Mouse (Mus musculus) embryonic facial prominence, embryonic 10.5 days (tissue): Measurements from ENCODE around the gene Gm14124. TPM values are rescaled to one million over a fixed set of nuclear protein-coding genes. Genes with fewer than 3 reads are reported as not detected.
"Not testable (repeated sequence)": the region's sequence is repeated elsewhere in the genome, so short reads cannot be mapped to it uniquely, and the experiment has no call there.

Source experiments
- DNase-seq: peaks from one replicate; pipeline ENCODE4 v3.0.0-alpha.2; 2017; ENCODE audit warnings: low spot score
- H3K27ac ChIP-seq: fragments of 300-500 bp; sonication (generic); replicated peaks from 2 replicates; pipeline ENCODE4 v1.5.1; 2016; ENCODE audit warnings: mild to moderate bottlenecking
- H3K27me3 ChIP-seq: fragments of 300-500 bp; sonication (generic); replicated peaks from 2 replicates; pipeline ENCODE4 v1.6.1; 2016; ENCODE audit warnings: low read depth, mild to moderate bottlenecking; ENCODE audit not compliant: poor library complexity, severe bottlenecking
- H3K36me3 ChIP-seq: fragments of 300-500 bp; sonication (generic); replicated peaks from 2 replicates; pipeline ENCODE4 v1.6.1; 2016; ENCODE audit warnings: mild to moderate bottlenecking, moderate library complexity
- H3K4me1 ChIP-seq: fragments of 300-500 bp; sonication (generic); 2 replicates; pipeline ENCODE4 v1.6.1; 2016
- H3K4me3 ChIP-seq: fragments of 300-500 bp; sonication (generic); 2 replicates; pipeline ENCODE4 v1.5.1; 2016; ENCODE audit warnings: mild to moderate bottlenecking, moderate library complexity
- H3K9me3 ChIP-seq: fragments of 300-500 bp; sonication (generic); 2 replicates; pipeline ENCODE4 v1.6.1; 2016; ENCODE audit warnings: mild to moderate bottlenecking
- WGBS: fragments of 180-500 bp; shearing (Covaris S2); methylation state at CpG from one replicate; pipeline ENCODE4 v1.1.7; 2016; 5-methylcytosine and 5-hydroxymethylcytosine counted together
- polyA plus RNA-seq: library from polyadenylated mRNA; unstranded; fragments of >200 nt; fragmentation: Nextera tagmentation; extraction: Ambion mirVana; gene quantifications from 2 replicates; pipeline ENCODE4 v1.2.1, GENCODE M21; 2016

The Gm14124 gene
- polyA plus RNA-seq, result not detected in 2 replicates

GRCm38 (mm10) chr2:150257291-150257690 lies at the start of gene Gm14124:
TSS of gene Gm14124 (plus strand) at chr2:150257517.
- not testable (repeated sequence) for H3K4me3 ChIP-seq, DNase-seq, H3K27me3 ChIP-seq, H3K4me1 ChIP-seq, H3K27ac ChIP-seq, H3K36me3 ChIP-seq
- H3K9me3 ChIP-seq, result peaks cover 10% of the 10 kb centered on the region; the same call in 1 of the 2 replicates
- 81% methylated on average over 4 of the region's 4 CpGs for WGBS

- H3K27ac ChIP-seq, result peak within 1 kb of the TSS; percentile 82
- H3K27me3 ChIP-seq, H3K4me1 ChIP-seq, H3K9me3 ChIP-seq, H3K36me3 ChIP-seq: not testable (repeated sequence)
- peak; percentile 69 for DNase-seq
- WGBS, result 1% methylated on average over 15 of the region's 15 CpGs
- H3K4me3 ChIP-seq, result peak within 1 kb of the TSS; percentile 57
These were observed 39.5 kb upstream of the Gm14124 start, which contains the start of gene Zfp937 for GRCm38 (mm10) chr2:150217600-150218362. TSS of gene Zfp937 (plus strand) at chr2:150218073.

GRCm38 (mm10) chr2:150218363-150218725 lies 39.0 kb upstream of the Gm14124 start:
- 23% methylated on average over 4 of the region's 4 CpGs for WGBS
- H3K9me3 ChIP-seq, H3K27me3 ChIP-seq, DNase-seq, H3K36me3 ChIP-seq, H3K4me1 ChIP-seq: not testable (repeated sequence)
- H3K27ac ChIP-seq, result peak overlapping the region; percentile 82
- peak overlapping the region; percentile 57 for H3K4me3 ChIP-seq

- not testable (repeated sequence) for H3K9me3 ChIP-seq, H3K36me3 ChIP-seq, H3K27ac ChIP-seq, H3K4me3 ChIP-seq, H3K4me1 ChIP-seq, DNase-seq, H3K27me3 ChIP-seq
These were observed 34.1 kb upstream of the Gm14124 start for GRCm38 (mm10) chr2:150223263-150223662.

GRCm38 (mm10) chr2:150243211-150243610 lies 14.1 kb upstream of the Gm14124 start:
- Histone ChIP-seq H3K4me3 (no peak overlapping the region), H3K4me1 (no peaks in the 10 kb centered on the region), H3K27me3 (no peaks in the 10 kb centered on the region), H3K27ac (no peak overlapping the region), H3K9me3 (peaks cover 45% of the 10 kb centered on the region), H3K36me3 (peaks cover 30% of the 10 kb centered on the region)
- DNase-seq, result no peak
- 86% methylated on average over 2 of the region's 2 CpGs for WGBS

GRCm38 (mm10) chr2:150255491-150255890 lies 1.8 kb upstream of the Gm14124 start, which contains the start of gene Gm21994:
TSS of gene Gm21994 (minus strand) at chr2:150255591.
- WGBS, result 63% methylated on average over 2 of the region's 2 CpGs
- H3K27me3 ChIP-seq, H3K36me3 ChIP-seq, DNase-seq, H3K4me1 ChIP-seq, H3K27ac ChIP-seq, H3K4me3 ChIP-seq: not testable (repeated sequence)
- peaks cover 10% of the 10 kb centered on the region; the same call in 1 of the 2 replicates for H3K9me3 ChIP-seq

- not testable (repeated sequence) for H3K36me3 ChIP-seq, H3K27me3 ChIP-seq, DNase-seq, H3K4me1 ChIP-seq, H3K4me3 ChIP-seq, H3K27ac ChIP-seq
- H3K9me3 ChIP-seq, result peaks cover 10% of the 10 kb centered on the region; the same call in 1 of the 2 replicates
- 69% methylated on average over 2 of the region's 2 CpGs for WGBS
These were observed 456 bp upstream of the Gm14124 start for GRCm38 (mm10) chr2:150256861-150257260.

- H3K4me1 ChIP-seq, result no peaks in the 10 kb centered on the region
- DNase-seq, result no peak
- no peak overlapping the region for H3K4me3 ChIP-seq
- H3K27ac ChIP-seq, result no peak overlapping the region
- H3K36me3 ChIP-seq, result no peaks in the 10 kb centered on the region
- H3K27me3 ChIP-seq, result no peaks in the 10 kb centered on the region
- 0 out of 2 replicates have a peak, but pooled peaks cover 4% of the 10 kb centered on the region for H3K9me3 ChIP-seq
- 83% methylated on average over 6 of the region's 6 CpGs for WGBS
These were observed 36.4 kb downstream of the Gm14124 start for GRCm38 (mm10) chr2:150293669-150294068.

GRCm38 (mm10) chr2:150299096-150299495 lies 41.8 kb downstream of the Gm14124 start:
- Histone ChIP-seq H3K4me3 (no peak overlapping the region), H3K4me1 (no peaks in the 10 kb centered on the region), H3K9me3 (0 out of 2 replicates have a peak, but pooled peaks cover 9% of the 10 kb centered on the region), H3K27me3 (no peaks in the 10 kb centered on the region), H3K27ac (no peak overlapping the region), H3K36me3 (no peaks in the 10 kb centered on the region)
- 64% methylated on average over 1 of the region's 1 CpGs for WGBS
- no peak for DNase-seq

- no peaks in the 10 kb centered on the region for H3K27me3 ChIP-seq
- 89% methylated on average over 10 of the region's 10 CpGs for WGBS
- no peak overlapping the region for H3K27ac ChIP-seq
- no peaks in the 10 kb centered on the region for H3K4me1 ChIP-seq
- no peak for DNase-seq
- H3K4me3 ChIP-seq, result no peak overlapping the region
- 0 out of 2 replicates have a peak, but pooled peaks cover 3% of the 10 kb centered on the region for H3K9me3 ChIP-seq
- H3K36me3 ChIP-seq, result no peaks in the 10 kb centered on the region
These were observed 50.0 kb downstream of the Gm14124 start for GRCm38 (mm10) chr2:150307183-150307773.

GRCm38 (mm10) chr2:150310952-150311884 lies 53.9 kb downstream of the Gm14124 start:
- H3K4me1 ChIP-seq, H3K9me3 ChIP-seq, H3K27me3 ChIP-seq: not testable (repeated sequence)
- DNase-seq, result peak; percentile 88
- Histone ChIP-seq H3K27ac (peak overlapping the region; percentile 84), H3K36me3 (peaks cover 23% of the 10 kb centered on the region), H3K4me3 (peak overlapping the region; percentile 64)
- 16% methylated on average over 19 of the region's 19 CpGs for whole genome bisulfite sequencing

GRCm38 (mm10) chr2:150316140-150316539 lies 58.8 kb downstream of the Gm14124 start:
- no peak overlapping the region for H3K27ac ChIP-seq
- H3K27me3 ChIP-seq, result no peaks in the 10 kb centered on the region
- peaks cover 62% of the 10 kb centered on the region for H3K36me3 ChIP-seq
- H3K4me3 ChIP-seq, result no peak overlapping the region
- H3K9me3 ChIP-seq, result peaks cover 44% of the 10 kb centered on the region
- no peaks in the 10 kb centered on the region for H3K4me1 ChIP-seq
- no peak for DNase-seq
